Mouse (Mus musculus) lung, postnatal 0 days (tissue): ENCODE results near the gene Acbd4.

ENCODE experiments used
- CTCF ChIP-seq: IDR thresholded peaks from 2 replicates; pipeline ENCODE4 v1.5.1; 2016; ENCODE audit warnings: antibody characterized with exemption, mild to moderate bottlenecking
- EP300 ChIP-seq: IDR thresholded peaks from 2 replicates; pipeline ENCODE4 v1.6.1; 2016; ENCODE audit warnings: antibody characterized with exemption, mild to moderate bottlenecking, control low read depth

DNA sequence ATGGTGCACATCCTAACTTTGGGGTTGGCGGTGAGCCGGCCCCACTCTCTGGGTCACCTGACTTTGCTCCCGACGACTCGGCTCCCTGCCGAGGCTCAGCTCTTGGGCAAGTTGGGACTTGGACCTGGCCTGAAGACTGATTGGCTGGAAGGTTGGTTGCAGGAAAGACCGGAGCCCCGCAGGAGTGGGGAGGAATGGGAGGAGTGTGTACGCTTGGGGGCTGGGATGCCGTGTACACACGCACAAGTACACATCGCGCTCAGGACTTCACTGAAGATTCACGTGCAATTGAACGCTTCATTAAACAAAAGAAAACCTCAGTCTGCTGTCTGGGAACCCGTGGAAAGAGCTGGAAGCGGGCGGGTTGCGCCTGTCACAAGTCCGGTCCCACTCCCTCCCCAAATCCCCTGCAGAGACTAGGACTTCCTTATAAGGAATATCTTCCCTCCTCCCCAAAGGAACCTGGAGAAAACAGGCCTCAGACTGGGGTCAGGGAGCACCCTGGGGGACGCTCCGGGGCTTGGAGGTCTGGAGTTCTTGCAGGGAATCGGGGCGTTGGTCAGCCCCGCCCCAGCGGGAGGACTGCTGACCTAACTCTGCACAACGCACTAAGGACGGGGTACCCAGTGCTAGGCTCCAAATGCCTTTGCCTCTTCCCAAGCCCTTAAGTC lies 10.5 kb downstream of the Acbd4 start:
- TF ChIP-seq CTCF (no peak), EP300 (no peak)
